Mouse (Mus musculus) small intestine, adult 2 months (tissue): ENCODE measurements around the gene Sgsh. TPM values are rescaled to one million over a fixed set of nuclear protein-coding genes. Genes with fewer than 3 reads are reported as not detected.
"Not testable (repeated sequence)": the region's sequence is repeated elsewhere in the genome, so short reads cannot be mapped to it uniquely, and the experiment has no call there.

Experiments used
- H3K27ac ChIP-seq: fragments of 200-500 bp; 2 replicates; pipeline ENCODE4 v1.5.1; 2012; ENCODE audit warnings: low read depth, low read length, control low read depth, inconsistent platforms; ENCODE audit not compliant: insufficient read depth
- H3K27me3 ChIP-seq: fragments of 200-500 bp; 2 replicates; pipeline ENCODE4 v1.6.1; 2012; ENCODE audit warnings: mild to moderate bottlenecking, moderate library complexity, low read length, inconsistent platforms; ENCODE audit not compliant: control insufficient read depth, insufficient read depth
- H3K36me3 ChIP-seq: fragments of 200-500 bp; 2 replicates; pipeline ENCODE4 v1.6.1; 2012; ENCODE audit warnings: mild to moderate bottlenecking, low read length, control low read depth, inconsistent platforms; ENCODE audit not compliant: control insufficient read depth, insufficient read depth
- H3K4me1 ChIP-seq: fragments of 200-500 bp; 2 replicates; pipeline ENCODE4 v1.6.1; 2012; ENCODE audit warnings: low read length, inconsistent platforms, mixed read lengths; ENCODE audit not compliant: control insufficient read depth, insufficient read depth, insufficient read length
- H3K4me3 ChIP-seq: fragments of 200-500 bp; 2 replicates; pipeline ENCODE4 v1.5.1; 2012; ENCODE audit warnings: low read depth, mild to moderate bottlenecking, control low read depth, inconsistent platforms, low read length, moderate library complexity
- CTCF ChIP-seq: fragments of 200-500 bp; IDR thresholded peaks from 2 replicates; pipeline ENCODE4 v1.5.1; 2012; ENCODE audit warnings: low read depth, mild to moderate bottlenecking, control low read depth, inconsistent platforms, low read length, moderate library complexity, mixed read lengths; ENCODE audit not compliant: insufficient replicate concordance, insufficient read length; ENCODE audit errors: extremely low read depth
- POLR2A ChIP-seq: fragments of 200-500 bp; IDR thresholded peaks from 2 replicates; pipeline ENCODE4 v1.6.1; 2012; ENCODE audit warnings: low read depth, mild to moderate bottlenecking, control low read depth, inconsistent platforms, low read length, moderate library complexity
- WGBS: fragments of 180-500 bp; shearing (Covaris S2); methylation state at CpG from one replicate; pipeline ENCODE4 v1.1.7; 2018; 5-methylcytosine and 5-hydroxymethylcytosine counted together
- polyA plus RNA-seq: library from polyadenylated mRNA; depleted of rRNA; stranded (reverse); fragments of >200 nt; gene quantifications from 2 replicates; pipeline ENCODE4 v1.2.3, GENCODE M21; 2012

The Sgsh gene
- polyA plus RNA-seq, 1 experiment: 19.2 TPM

DNA sequence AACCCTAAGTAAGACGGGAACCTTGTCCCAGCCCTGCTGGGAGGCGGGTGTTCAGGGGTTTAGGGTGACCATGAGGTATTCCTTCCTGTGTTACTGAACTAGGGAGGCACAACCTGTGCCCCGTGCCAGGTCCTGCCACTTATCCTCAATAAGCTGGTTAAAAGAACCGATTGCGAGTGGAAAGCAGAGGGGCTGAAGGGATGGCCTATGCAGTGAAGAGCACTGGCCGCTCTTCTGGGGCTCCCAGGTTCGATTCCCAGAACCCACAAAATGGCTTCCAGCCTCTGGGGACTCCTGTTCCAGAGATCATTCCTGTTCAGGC lies 38.1 kb upstream of the Sgsh start:
- Histone ChIP-seq H3K27ac (peak overlapping the region; percentile 94), H3K27me3 (no peaks in the 10 kb centered on the region), H3K36me3 (peaks cover 18% of the 10 kb centered on the region), H3K4me1 (peaks cover 17% of the 10 kb centered on the region), H3K4me3 (peak overlapping the region; percentile 84)
- TF ChIP-seq POLR2A (no peak), CTCF (no peak)
- 1% methylated on average over 7 of the region's 7 CpGs for WGBS

DNA sequence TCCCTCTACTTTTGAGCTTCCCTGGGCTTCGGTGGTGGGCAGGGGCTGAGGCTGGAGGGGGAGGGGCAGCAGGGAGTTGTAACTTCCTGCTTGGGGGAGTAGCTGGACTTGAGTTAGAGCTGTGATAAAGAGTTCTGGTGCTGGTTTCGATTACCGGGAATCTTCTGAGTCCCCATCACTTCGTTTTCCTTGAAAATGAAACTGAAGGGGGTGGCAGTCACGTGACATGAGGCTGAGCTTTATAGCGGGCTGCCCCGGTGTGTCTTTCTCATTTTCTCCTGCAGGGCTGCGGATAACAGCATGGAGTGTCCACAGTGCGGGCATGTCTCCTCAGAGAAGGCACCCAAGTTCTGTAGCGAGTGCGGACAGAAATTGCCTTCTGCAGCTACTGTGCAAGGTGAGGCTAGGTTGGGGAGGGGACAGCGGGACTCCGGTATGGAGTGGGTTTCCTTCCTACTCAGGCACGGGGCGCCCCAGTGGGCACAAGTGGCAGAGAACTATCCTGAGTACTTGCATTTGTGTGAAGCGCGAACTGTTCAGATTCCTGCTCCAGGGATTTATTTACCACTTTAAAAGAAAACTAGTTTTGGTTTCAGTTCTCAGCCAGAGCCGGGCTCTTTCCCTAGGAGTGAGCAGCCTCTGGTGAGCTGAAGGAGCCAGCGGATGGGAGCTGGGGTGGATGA lies 37.6 kb upstream of the Sgsh start, which contains the start of gene Rnf213:
Gene Rnf213 (plus strand): TSS at position 301 of the 683 bp plus-strand sequence.
- Histone ChIP-seq H3K4me3 (peak within 1 kb of the TSS; percentile 84), H3K36me3 (peaks cover 13% of the 10 kb centered on the region), H3K4me1 (peaks cover 17% of the 10 kb centered on the region), H3K27ac (peak within 1 kb of the TSS; percentile 94), H3K27me3 (no peaks in the 10 kb centered on the region)
- under 1% methylated on average over 19 of the region's 19 CpGs for WGBS
- TF ChIP-seq POLR2A: peak; percentile 91
- TF ChIP-seq CTCF: peak; percentile 36; the same call in 1 of the 2 replicates

DNA sequence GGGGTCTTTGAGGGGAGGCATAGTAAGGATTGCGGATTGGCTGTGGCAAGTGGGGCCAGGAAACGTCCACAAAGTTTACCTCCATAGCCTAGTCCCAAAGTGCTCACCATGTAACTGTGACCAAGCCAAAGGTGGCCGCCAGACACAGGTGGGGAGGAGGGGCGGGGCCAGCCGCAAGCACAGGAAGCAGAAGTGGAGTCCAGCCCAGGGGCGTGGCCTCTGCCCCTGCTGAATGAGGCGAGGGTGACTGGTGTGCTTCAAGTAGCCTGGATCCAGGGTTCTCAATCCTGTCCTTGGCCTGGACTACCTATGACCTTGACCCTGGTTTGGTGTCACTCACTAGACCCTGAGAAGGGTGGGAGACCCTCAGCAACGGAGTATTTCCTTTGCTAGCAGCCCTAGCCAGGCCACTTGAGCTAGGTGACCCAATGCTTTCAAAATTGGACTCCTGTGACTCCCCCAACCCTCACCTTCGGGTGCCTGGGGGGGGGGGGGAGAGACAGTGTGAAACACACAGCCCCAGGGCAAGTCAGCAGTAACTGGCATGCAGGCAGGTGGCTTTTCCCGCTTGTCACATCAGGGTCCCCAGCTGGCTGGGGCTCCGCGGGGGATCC lies 36.8 kb upstream of the Sgsh start:
- Histone ChIP-seq H3K4me1 (peaks cover 17% of the 10 kb centered on the region), H3K27ac (peak overlapping the region; percentile 88), H3K36me3 (peaks cover 12% of the 10 kb centered on the region; the same call in 1 of the 2 replicates), H3K27me3 (no peaks in the 10 kb centered on the region), H3K4me3 (peak overlapping the region; percentile 51)
- TF ChIP-seq POLR2A: peak; percentile 29
- TF ChIP-seq CTCF: no peak
- WGBS: 7% methylated on average over 12 of the region's 12 CpGs

DNA sequence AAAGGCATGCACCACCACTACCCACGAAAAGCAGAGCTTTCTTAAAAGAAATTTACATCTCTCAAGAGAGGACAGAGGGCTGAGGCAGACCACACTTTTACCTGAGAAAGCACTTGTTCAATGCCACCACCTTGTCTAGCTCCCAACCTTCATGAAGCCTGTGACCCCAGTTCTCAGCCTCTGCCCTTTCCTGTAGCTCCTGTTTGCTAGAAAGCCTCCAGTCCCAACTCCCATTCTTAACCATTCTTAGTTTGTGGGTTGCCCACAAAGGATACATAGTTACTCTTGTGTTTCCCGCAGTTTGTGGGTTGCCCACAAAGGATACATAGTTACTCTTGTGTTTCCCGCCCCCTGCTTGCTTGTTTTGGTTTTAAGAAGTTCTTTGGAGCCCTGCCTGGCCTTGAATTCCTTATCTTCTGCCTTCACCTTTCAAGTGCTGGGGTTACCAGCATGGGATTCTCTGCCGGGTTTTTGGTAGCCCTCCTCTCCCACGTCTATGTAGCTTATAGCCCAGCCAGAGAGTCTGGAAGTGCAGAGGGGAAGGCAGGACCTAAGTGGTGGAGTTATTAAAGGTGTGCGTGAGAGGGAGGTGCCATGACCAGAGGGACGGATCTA lies 36.2 kb upstream of the Sgsh start:
- no peaks in the 10 kb centered on the region for H3K27me3 ChIP-seq
- H3K27ac ChIP-seq: peak overlapping the region; percentile 88
- H3K4me1 ChIP-seq: peaks cover 17% of the 10 kb centered on the region
- WGBS: 26% methylated on average over 7 of the region's 7 CpGs
- H3K4me3 ChIP-seq: peak overlapping the region; percentile 89
- peaks cover 9% of the 10 kb centered on the region; the same call in 1 of the 2 replicates for H3K36me3 ChIP-seq
- TF ChIP-seq CTCF (no peak), POLR2A (no peak)

DNA sequence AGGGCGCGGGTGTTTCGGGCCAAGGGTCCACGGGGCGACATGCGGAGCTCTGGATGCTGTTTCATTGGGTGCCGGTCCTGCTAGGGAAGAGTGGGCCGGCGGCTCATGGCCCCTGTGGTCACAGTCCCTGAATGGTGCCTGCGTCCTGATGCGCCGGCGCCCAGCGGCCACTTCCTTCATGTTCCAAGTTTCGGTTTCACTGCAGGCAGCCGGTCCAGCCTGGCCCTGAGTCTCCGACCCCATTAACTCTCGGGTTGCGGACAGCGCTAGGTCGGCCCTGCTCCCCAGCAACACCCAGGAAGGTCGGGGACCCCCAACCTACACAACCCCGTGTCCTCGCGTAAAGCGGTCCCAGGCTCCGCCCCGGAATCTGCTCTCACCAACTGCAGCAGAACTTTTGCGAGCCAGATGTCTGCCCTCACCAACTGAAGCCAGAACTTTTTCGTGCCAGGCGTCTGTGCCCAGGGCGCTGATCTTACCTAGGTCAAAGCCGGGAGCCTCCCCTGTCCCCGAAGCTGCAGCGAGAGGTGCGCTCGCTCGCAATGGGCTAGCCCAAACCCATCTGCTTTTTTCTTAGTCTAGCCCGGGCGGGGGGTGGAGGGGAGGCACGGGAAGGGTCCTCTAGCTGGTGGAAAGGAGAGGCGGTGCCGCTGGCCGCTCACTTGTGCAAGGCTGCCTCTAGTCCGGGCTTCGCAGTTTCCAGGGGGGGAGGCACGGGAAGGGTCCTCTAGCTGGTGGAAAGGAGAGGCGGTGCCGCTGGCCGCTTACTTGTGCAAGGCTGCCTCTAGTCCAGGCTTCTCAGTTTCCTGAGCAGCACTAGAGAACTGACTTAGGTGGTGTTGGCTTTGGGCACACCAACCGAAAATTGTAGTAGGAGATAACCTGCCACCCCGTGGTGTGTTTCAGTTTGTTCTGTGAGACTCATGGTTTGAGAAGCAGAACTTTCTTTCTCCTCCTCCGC lies 35.2 kb upstream of the Sgsh start:
- H3K36me3 ChIP-seq: peaks cover 2% of the 10 kb centered on the region; the same call in 1 of the 2 replicates
- H3K27me3 ChIP-seq: no peaks in the 10 kb centered on the region
- TF ChIP-seq CTCF: no peak
- peak; percentile 53; the same call in 1 of the 2 replicates for TF ChIP-seq POLR2A
- WGBS: 2% methylated on average over 53 of the region's 53 CpGs
- H3K4me1 ChIP-seq: peaks cover 17% of the 10 kb centered on the region
- H3K4me3 ChIP-seq: peak overlapping the region; percentile 89
- peak overlapping the region; percentile 88 for H3K27ac ChIP-seq

DNA sequence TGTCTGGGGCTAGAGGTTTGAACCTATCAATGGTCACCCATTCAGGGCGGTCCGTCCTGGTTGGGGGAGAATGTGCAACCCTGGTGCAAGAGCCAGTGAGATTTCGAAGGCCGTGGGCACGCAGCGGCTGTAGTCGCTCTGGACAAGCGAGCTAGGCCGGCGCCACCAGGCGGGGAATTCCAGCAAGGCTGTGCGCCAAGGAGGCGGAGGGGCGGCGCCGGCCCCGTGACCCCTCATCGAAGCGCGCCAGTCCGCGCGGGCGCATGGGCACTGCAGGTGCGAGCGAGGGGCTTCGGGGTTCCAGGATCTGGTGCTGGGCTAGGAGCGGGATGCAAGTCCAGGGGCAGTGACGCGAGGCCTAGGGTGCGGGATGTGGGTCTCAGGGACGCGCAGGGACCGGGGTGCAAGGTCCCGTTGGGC lies 34.5 kb upstream of the Sgsh start:
- 2% methylated on average over 35 of the region's 35 CpGs for WGBS
- peak overlapping the region; percentile 89 for H3K4me3 ChIP-seq
- H3K27me3 ChIP-seq: no peaks in the 10 kb centered on the region
- peak overlapping the region; percentile 88 for H3K27ac ChIP-seq
- TF ChIP-seq POLR2A (no peak), CTCF (peak; percentile 23; the same call in 1 of the 2 replicates)
- peaks cover 14% of the 10 kb centered on the region for H3K4me1 ChIP-seq
- H3K36me3 ChIP-seq: no peaks in the 10 kb centered on the region; the same call in 1 of the 2 replicates

DNA sequence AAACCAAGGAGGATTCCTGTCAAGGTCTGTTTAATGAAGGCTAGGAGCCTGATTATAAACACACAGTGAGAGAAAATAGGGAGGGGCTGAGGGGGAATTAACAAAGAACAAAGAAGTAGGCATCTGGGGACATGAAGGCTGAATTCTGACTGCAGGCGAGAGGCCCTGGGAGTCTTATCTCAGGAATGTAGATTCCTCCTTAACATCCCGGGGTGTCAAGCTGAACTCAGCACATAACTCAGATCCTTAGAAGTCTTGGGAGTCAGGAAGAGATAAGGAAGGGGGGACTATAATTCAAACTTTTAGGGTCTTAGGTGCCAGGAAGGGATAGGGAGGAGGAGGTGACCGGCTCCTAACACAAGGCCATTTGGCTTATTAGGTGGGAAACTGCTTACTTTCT lies 31.9 kb upstream of the Sgsh start:
- H3K27ac ChIP-seq, H3K36me3 ChIP-seq, H3K27me3 ChIP-seq, H3K4me3 ChIP-seq: not testable (repeated sequence)
- WGBS: 50% methylated on average over 3 of the region's 3 CpGs
- H3K4me1 ChIP-seq: peaks cover 13% of the 10 kb centered on the region
